Mouse (Mus musculus) thymus, postnatal 4 days (tissue): ENCODE results near the gene Fbxl8.

Experiments used
- DNase-seq: peaks from one replicate; pipeline ENCODE4 v3.0.0; 2021

Fbxl8 gene

DNA sequence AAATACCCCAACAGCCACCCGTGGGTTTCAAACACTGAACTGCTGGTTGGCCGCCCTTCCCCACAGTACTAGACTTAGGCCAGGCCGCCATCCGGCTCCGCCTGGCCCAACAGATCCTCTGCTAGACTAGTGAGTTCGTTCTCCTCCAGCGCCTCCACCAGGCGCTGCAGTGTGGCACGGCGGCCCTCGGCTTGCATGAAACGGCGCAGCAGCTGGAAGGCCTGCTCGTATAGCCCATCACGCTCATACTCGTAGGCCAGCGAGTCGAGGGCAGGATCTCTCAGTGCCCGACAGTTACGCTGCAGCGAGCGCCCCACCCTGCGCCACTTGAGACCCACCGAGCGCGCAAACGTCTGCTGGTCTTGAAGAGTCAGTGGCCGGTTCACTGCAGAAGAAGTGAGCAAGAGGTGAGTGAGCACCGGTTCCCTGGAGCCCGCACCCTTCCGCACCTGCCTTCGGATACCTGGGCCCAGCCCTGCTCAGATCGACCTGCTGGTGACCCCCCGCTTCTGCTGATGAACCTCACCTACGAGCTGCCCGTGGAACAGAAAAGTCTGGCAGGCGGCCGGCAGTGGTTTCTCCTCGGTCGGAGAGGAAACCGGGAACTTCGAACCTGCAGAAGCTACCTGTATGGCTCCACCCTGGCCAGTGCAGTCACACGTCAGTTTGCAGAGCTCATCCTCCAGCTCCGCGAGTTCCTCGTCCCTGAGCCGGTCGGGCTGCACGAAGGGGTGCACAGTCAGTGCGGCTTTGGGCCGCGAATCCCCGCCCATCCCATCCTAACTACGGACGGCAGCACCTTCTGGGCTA is 5.3 kb upstream of the Fbxl8 start:
- DNase-seq = peak; percentile 34

DNA sequence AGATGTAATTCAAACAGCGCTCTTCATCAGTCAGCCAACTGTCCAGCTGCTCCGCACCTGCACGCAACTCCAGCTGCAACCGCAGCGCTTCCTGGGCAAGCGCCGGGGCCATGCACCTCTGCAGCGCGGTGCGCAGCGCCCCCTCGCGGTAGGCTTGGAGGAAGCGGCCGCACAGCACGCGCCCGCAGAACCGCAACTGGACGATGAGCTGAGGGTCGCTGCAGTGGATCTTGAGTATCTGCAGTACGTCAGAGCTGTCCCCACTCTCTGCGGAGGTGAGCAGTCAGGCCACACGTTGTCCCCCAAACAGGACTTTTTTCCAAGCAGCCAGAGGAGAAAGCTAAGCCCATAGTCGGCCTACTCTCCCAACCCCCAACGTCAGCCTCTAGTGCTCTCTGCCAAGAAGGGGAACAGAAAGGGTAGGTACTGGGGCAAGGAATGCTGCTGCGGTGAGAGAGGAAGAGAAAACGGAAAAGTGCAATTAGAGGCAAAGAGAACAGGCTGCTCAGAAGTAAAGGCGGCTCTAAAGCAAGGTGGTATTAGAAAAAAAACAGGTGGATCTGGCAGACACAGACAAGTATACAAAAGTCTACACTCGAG is 4.6 kb upstream of the Fbxl8 start:
- DNase-seq = peak; percentile 91

DNA sequence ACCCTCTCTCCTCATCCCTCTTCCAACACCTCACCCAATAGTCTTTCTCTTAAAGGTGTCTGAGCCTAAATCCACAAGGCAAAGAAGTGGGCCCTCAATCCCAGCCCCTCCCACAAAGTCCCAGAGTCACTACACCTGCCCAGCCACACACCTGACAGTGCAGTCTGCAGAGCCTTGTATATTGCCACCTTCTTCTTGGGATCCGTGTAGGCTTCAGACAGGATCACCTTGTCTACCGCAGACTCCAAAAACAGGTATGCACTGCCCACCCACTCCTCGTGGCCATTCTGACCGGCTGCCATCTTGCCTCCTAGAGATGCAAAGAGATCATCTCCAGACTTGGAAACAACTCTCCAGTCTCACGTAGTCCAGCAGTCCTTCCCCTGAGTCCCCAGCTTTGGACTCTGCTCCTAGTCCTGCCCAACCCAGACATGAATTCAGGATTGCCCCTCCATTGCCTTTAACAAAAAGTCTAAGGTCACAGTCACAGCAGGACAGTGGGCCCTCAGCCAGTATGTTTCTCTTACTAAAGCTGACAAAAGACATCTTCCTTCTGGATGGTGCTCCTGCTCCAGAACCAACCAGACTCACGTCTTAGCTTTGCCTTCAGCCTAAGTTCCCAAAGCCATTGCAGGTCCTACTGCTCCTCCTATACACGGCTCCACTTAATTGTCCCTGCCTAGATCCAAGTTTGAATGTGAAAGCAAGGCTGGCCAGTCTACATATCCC is 3.9 kb upstream of the Fbxl8 start:
- DNase-seq = no peak

DNA sequence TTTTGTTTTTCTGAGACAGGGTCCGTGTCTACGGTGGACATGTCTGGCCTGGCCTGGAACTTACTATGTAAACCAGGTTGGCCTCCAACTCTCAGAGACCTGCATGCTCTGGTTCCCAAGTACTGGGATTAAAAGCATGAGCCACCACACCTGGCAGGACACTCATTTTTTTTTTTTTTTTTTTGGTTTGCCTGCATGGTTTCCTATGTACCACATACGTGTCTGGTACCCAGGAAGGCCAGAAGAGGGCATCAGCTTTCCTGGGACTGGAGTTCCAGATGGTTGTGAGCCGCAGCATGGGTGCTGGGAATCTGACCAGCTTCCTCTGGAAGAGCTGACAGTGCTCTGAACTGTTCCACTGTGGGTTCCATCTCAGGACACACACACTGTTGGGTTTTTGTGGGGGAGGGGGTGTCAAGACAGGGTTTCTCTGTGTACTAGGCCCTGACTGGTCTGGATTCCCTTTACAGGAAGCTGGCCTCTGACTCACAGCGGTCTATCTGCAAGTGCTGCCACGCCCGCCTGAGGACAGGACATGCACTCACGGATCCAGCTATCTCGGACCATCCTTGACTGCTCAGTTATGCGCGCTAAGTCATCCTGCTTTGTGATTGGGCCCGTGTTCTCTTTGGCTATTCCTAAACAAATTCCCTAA is 3.0 kb upstream of the Fbxl8 start:
- DNase-seq = no peak

DNA sequence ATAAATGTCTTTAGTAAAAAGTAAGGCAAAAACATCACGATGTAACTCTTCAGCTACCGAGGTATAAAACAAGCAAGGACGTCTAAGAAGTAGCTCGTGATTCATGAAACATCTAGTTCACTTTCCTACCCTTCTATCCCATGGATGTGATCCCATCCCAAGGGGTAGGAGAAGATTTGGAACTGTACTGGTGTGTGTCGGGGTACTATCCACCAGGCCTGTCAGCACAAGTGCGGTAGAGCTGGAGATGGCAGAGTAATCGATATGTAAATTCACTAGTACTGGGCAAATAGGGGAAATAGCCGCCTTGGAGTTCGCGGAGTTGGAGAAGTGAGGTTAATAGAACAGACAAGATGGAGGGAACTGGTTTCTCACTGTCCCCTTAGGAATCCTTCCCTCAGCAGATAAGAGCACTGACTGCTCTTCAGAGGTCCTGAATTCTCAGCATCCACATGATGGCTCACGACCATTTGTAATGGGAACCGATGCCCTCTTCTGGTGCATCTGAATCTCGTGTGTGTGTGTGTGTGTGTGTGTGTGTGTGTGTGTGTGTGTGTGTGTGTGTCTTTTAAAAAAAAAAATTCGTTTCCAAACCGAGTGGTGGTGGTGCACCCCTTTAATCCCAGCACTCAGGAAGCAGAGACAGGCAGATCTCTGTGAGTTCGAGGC is 1.1 kb upstream of the Fbxl8 start:
- peak; percentile 23 for DNase-seq

DNA sequence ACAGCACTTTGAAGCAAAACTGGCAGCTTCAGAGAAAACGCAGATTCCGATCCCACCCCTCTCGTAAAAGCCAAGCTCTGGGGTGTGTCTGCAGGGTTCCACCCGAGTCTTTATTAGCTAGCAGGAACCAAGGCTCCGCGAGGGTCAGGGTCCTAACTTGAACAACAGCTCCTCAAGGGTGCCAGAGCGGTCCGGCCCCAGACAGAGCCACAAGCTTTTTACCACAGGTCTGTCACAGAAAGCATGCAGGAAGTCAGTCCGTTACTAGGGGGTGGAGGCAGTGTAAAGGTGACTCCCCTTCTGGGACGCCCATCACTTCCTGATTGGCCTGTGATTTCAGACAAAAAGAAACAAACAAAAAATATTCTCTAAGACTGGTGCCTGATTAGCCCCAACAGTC is 680 bp downstream of the Fbxl8 start:
- peak; percentile 52 for DNase-seq

DNA sequence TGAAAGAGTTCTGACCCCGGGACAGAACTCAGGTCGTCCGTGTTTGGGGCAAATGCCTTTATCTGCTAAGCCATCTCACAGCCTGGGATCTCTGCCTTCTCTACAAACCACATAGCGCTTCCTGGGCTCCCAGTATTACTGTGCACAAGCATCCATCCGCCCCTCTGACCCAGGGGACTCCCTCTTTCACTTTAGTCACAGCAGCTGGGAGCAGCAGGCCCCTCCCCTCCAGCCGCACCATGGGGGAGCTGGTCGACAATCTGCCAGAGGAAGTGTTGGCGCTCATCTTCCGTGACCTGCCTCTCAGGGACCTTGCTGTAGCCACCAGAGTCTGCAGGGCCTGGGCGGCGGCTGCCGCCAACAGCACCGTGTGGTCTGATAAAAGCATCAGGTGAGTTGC is 2.3 kb downstream of the Fbxl8 start:
- DNase-seq = peak; percentile 43

DNA sequence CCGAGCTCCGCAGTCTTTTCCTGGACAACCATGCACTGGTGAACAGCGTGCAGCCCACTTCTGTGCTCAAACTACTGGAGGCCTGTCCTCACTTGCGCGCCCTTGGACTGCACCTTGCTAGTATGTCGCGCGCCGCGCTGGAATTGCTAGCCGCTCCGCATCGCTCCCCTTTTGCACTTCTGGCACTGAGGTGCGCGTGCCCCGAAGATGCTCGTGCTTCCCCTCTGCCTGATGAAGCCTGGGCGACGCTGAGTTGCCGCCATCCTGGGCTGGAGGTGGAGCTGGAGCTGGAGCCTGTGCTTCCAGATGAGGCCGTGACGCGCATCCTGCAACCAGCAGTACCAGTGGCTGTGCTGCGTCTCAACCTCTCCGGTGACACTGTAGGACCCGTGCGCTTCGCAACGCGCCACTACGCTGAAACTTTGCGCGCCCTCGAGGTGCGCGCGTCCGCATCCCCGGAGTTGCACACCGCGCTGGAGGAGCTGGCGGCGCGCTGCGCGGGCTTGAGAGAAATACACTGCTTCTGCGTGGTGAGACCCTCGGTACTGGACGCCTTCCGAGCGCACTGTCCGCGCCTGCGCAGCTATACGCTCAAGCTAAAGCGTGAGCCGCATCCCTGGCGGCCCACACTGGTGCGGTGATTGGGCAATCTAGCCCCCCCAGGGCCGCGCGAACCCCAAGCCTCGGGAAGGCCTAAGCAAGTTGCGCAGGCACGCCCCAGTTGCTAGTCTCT is 4.1 kb downstream of the Fbxl8 start:
- peak; percentile 30 for DNase-seq

DNA sequence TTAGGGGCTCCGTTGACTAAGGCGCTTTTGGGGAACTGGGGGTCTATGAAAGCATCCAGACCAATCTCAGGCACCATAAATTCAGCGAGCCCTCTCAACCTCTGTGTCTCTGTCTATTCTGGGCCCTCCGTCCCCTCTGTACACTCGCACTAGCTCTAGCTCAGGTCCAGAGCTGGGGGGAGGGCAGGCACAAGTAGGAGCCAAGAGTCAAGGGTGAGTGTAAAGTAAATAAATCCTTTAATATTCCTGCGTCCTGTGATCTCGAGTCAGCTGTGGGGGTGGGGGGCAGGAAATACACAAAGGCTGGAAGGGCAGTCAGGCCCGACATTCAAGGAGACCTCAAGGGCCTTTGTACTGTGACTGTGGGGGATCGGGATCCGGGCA is 4.6 kb downstream of the Fbxl8 start:
- DNase-seq = no peak

DNA sequence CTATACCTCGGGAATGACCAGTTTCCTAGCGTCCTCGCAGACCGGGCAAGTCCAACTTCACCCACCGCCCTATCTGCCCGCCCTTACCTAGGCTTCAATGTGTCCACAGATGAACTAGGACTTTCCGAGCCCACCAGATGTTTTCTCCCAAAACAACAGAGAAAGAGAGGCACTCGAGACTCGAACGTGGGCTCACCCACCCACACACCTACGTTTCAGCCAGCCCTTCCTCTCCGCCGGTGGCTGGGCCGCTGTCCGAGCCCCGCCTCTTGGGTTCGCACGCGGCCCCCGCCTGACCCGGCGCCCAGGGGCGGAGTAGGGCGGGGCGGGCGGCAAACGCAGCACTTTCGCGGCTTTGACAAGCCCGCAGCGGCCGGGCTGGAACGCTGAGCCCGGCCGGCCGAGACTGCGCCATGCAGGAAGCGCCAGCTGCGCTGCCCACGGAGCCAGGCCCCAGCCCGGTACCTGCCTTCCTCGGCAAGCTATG is 5.1 kb downstream of the Fbxl8 start, which contains the start of gene Hsf4:
TSS of gene Hsf4 (plus strand) at position 341 of the 487 bp plus-strand sequence.
- DNase-seq = peak; percentile 36

DNA sequence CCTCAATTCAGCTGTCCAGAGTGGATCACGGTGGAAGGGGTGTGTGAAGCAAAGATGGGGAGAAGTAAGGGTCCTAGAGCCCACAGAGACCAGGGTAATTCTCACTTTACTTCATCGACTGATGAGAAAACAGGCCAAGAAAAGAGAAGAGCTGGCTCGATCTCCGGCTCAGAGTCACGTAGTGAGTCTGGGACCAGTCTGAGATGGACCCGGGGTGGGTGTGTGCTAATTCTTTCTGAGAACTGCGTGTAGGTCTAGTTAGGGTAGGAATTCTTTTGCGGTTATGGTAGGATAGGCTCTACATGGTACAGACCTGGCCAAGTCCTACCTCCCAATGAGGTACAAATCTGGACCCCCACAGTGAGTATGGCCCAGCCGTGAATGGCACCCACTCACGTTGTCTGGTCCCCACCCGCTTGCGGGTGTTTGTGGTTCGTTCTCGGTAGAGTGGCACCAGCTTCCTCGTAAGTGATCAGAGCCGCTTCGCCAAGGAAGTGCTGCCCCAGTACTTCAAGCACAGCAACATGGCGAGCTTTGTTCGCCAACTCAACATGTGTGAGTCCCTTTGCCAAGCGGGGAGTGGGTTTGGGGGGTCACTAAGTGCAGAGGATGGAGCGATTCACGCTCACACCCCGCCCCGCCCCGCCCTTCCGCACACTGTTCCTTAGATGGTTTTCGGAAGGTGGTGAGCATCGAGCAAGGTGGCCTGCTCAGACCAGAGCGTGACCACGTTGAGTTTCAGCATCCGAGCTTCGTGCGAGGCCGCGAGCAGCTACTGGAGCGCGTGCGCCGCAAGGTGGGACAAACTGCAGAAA is 5.9 kb downstream of the Fbxl8 start:
- DNase-seq = peak; percentile 26

DNA sequence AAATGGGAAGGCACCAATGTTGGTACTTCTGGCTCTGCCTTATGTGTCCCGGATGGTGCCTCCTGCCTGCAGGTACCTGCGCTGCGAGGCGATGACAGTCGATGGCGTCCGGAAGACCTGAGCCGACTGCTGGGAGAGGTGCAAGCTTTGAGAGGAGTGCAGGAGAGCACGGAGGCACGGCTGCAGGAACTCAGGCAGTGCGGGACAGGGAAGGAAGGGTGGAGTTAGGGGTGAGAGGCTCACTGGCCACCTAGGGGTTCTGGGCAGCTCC is 6.4 kb downstream of the Fbxl8 start:
- DNase-seq = peak; percentile 38

DNA sequence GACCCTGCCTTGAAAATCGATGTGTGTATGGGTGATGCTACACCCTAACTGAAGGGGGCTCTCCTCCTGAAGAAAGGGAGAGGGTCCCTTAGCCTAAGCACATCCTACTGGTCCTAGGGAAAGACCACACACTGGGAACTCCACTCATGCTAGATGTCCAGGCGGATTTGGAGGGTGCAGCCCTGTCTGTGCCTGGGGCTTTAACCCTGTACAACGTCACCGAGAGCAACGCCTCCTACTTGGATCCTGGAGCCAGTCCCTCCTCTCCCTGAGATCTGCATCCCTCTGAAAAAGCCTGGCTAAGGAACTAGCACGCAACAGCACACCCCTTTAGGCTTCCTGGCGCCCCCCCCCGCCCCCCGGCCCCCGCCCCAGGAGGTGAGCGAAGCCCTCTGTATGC is 10.9 kb downstream of the Fbxl8 start:
- no peak for DNase-seq

DNA sequence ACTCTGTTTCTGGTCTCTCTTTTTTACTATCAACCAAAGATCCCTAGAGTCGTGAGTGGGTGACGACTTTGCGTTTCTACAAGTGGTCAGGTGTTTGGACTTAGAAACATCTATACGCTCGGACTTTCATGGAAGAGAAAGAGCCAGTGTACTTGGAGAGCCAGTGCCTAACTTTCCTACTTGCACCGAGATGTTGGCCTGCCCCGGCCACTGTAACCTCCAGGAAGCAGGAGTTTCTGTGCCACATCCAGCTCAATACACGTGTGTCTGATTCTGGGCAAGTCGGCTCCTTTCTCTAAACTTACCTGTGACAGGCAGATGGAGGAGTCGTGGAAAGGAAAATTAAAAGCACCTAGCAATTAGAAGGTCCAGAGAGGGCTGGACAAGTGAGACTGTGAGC is 11.4 kb downstream of the Fbxl8 start, which contains the start of gene Nol3:
TSS of gene Nol3 (plus strand) at position 301 of the 400 bp plus-strand sequence.
- no peak for DNase-seq

DNA sequence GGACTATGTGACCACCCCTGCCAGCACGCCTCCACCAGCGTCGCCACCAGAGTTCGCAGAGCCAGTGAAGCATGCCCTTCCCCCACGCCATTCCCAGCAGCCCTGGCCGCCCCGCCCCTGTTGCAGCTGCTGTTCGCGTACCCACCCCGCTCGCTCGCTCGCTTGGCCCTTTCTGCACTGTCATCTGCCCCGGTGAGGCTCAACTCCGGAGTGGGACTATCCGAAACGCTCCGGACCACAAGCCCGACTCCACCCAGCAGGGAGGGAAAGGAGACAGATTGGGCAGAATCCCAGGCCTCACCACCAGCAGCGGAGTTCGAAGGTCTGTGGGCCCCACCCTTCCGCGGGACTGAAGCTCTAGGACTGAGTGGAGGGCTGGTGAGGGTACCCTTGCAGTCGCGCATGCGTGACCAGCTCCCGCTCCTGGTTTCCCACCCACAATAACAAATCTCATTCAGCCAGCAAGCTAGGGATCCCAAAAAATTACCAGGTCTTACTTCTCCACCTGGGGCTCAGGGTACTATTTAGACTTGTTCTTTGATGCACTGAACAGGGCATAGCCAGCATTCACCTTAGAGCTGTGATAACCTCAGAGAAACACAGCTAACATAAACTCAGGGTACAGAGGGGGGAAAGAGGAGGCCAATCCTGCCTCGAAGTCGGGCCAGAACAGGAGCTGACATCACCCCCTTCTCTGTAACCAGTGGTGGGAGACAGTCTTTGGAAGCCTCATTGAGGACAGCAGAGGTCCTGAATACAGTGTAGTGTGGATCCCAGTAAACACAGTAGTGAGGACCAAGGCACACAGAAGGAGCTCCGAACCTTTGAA is 12.1 kb downstream of the Fbxl8 start:
- DNase-seq = peak; percentile 73

DNA sequence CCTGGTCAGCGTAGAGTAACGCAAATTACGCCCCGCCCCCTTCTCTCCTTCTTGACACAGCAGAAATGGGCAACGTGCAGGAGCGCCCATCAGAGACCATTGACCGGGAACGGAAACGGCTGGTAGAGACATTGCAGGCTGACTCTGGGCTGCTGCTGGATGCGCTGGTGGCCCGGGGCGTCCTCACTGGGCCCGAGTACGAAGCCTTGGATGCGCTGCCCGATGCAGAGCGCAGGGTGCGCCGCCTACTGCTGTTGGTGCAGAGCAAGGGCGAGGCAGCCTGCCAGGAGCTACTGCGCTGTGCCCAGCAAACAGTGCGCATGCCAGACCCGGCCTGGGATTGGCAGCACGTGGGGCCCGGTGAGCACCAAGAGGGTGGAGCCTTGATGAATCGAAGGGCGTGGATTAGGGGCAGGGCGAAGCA is 14.5 kb downstream of the Fbxl8 start:
- peak; percentile 55 for DNase-seq

DNA sequence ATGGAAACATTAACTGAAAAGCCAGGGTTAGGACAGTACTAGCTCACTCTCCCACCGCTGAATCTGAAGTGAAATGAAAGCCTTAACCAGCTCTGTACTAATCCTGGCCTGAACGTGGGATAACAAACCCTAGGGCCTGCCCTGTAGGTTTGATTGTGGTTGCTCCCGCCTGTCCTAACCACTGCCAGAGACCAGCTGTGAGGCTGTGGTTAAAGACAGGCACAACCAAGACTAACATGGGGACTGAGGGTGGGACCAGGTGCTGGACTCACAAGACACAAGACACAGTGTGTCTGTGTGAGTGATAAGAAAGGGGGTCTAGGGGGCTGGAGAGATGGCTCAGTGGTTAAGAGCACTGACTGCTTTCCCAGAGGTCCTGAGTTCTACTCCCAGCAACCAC is 16.1 kb downstream of the Fbxl8 start:
- DNase-seq = no peak

DNA sequence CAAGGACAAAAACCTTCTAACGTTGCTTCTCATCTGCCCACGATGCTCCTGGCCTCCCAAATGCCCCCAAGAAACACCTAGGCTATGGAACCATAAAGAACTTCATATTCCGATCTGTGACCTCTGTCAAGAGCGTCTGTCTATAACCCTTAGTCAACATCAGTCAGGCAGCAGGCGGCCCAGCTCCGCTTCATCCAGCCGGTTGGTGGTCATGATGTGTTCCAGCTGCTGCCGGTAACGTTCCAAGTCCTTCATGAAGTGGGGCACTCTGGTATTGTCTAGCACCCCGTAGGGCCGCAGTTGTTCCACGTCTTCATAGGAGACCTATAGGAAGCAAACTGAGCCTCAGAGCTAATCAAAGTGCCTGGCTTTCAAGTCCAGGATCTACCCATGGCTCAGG is 17.4 kb downstream of the Fbxl8 start:
- no peak for DNase-seq

DNA sequence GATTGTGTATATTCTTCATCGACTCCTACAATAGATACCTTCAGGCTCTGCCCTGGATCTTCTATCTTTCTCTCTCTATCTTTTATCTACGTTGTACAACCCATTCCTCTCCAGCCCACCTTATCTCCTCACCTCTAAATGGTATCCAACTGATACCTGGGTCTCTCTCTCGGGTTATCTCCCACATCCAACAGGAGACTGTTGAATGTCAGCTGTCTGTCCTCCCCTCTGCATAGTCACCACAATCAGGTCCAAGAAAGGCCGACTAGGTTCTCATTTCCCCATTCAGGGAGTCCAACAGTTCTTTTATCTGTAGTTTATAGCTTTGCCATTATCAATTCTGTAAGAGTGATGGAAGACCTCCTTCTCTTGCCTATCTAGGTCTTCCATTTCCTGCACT is 17.8 kb downstream of the Fbxl8 start:
- DNase-seq = no peak

DNA sequence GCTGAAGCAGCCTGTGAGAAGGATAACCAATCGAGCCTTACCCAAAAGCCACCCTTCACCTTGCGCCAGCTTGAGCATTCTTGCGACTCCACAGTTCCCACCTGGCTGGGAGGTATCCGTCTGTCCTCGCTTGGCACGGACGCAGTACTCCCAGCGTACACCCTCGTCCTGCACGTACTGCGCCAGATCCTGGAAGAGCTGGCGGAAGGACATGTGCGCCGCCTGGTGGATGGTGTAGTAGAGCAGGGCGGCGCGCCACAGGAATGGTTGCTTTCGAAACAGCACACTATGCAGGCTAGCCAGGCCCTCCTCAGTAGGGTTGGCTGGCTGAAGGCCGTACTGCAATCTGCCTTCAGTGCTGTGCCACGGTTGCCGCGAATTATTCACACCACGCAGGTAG is 18.6 kb downstream of the Fbxl8 start:
- peak; percentile 83 for DNase-seq
